Mouse (Mus musculus): Measurements from ENCODE around the gene Thsd7a.

DNA sequence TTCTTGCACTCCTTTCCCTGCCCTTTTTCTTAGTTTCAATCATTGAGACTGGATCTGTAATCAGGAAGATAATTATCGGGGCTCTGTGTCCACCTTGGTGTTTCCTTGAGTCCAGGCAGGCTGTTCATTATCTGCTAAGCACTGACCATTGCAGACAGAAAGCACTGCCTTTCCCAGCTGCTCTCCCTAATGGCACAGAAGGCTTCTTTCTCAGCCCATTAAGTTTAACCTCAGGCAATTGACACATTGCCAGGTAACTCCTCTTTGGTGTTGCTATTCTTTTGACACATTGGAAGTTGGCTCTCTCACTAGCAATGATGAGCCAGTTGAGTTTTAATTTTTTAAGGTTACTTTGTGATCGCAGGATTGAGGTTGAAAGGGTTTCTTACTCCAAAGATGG, 441.7 kb downstream of the Thsd7a start:
- no peak for TF ChIP-seq CTCF (IDR thresholded peaks at IDR 0.05; ENCODE audit: low read depth, low read length)
- TF ChIP-seq POLR2A (IDR thresholded peaks at IDR 0.05; ENCODE audit: extremely low read depth, insufficient read depth, low read length): no peak
